Mouse (Mus musculus): ENCODE data around the gene Fam198a. TPM values are rescaled to one million over a fixed set of nuclear protein-coding genes. Genes with fewer than 3 reads are reported as not detected.
A peak's percentile ranks its signal among the peaks of the same experiment; 100 is the strongest.
"Not testable (repeated sequence)": the region's sequence is repeated elsewhere in the genome, so short reads cannot be mapped to it uniquely, and the experiment has no call there.

Fam198a gene
- total and polyA plus RNA-seq, 2 experiments from 2014 or later: 2.1 to 7.5 TPM

GRCm38 (mm10) chr9:122012816-122013215 is 62.0 kb downstream of the Fam198a start:
- no peaks in the 10 kb centered on the region for H3K36me3 ChIP-seq (ENCODE audit: insufficient read depth, low read length)
- H3K9ac ChIP-seq (replicated peaks; ENCODE audit: low read length): no peak overlapping the region
- DNase-seq (ENCODE audit: low spot score): no peak
- H3K4me1 ChIP-seq (ENCODE audit: insufficient read depth, low read length): peaks cover 12% of the 10 kb centered on the region
- H3K27me3 ChIP-seq (ENCODE audit: insufficient read depth, low read length): no peaks in the 10 kb centered on the region
- WGBS: 88% methylated on average over 2 of the region's 2 CpGs
- H3K4me3 ChIP-seq (ENCODE audit: low read length): no peak overlapping the region
- no peak for TF ChIP-seq CTCF (IDR thresholded peaks at IDR 0.05; ENCODE audit: low read depth)
- no peak for ATAC-seq
- H3K4me2 ChIP-seq (ENCODE audit: low read depth, low read length): no peak overlapping the region
- H3K27ac ChIP-seq: no peak overlapping the region
- no peaks in the 10 kb centered on the region for H3K9me3 ChIP-seq (ENCODE audit: low read length)

GRCm38 (mm10) chr9:122013629-122014028 is 62.8 kb downstream of the Fam198a start:
- H3K36me3 ChIP-seq (ENCODE audit: insufficient read depth, low read length): no peaks in the 10 kb centered on the region
- DNase-seq (ENCODE audit: low spot score): no peak
- no peak overlapping the region for H3K27ac ChIP-seq
- no peak overlapping the region for H3K4me2 ChIP-seq (ENCODE audit: low read depth, low read length)
- no peaks in the 10 kb centered on the region for H3K27me3 ChIP-seq (ENCODE audit: insufficient read depth, low read length)
- no peak for ATAC-seq
- no peak overlapping the region for H3K9ac ChIP-seq (replicated peaks; ENCODE audit: low read length)
- no peak; the same call in 1 of the 2 replicates for TF ChIP-seq CTCF (IDR thresholded peaks at IDR 0.05; ENCODE audit: low read depth)
- H3K4me1 ChIP-seq (ENCODE audit: insufficient read depth, low read length): peaks cover 8% of the 10 kb centered on the region
- WGBS: 78% methylated on average over 4 of the region's 4 CpGs
- H3K4me3 ChIP-seq (ENCODE audit: low read length): no peak overlapping the region
- H3K9me3 ChIP-seq (ENCODE audit: low read length): no peaks in the 10 kb centered on the region

GRCm38 (mm10) chr9:122014241-122014667 is 63.5 kb downstream of the Fam198a start:
- Histone ChIP-seq H3K4me2 (ENCODE audit: low read depth, low read length) (no peak overlapping the region), H3K36me3 (ENCODE audit: insufficient read depth, low read length) (no peaks in the 10 kb centered on the region), H3K27me3 (ENCODE audit: insufficient read depth, low read length) (no peaks in the 10 kb centered on the region), H3K9ac (replicated peaks; ENCODE audit: low read length) (no peak overlapping the region), H3K9me3 (ENCODE audit: low read length) (no peaks in the 10 kb centered on the region), H3K4me1 (ENCODE audit: insufficient read depth, low read length) (peaks cover 2% of the 10 kb centered on the region; the same call in 1 of the 2 replicates), H3K27ac (no peak overlapping the region), H3K4me3 (ENCODE audit: low read length) (no peak overlapping the region)
- WGBS: 10% methylated on average over 10 of the region's 10 CpGs
- peak; percentile 88 for DNase-seq (ENCODE audit: low spot score)
- peak; percentile 90 for TF ChIP-seq CTCF (IDR thresholded peaks at IDR 0.05; ENCODE audit: low read depth)
- peak; percentile 44; the same call in 1 of the 2 replicates for ATAC-seq

GRCm38 (mm10) chr9:122018079-122018478 is 67.3 kb downstream of the Fam198a start:
- Histone ChIP-seq H3K27ac (no peak overlapping the region), H3K9me3 (ENCODE audit: low read length) (no peaks in the 10 kb centered on the region), H3K27me3 (ENCODE audit: insufficient read depth, low read length) (no peaks in the 10 kb centered on the region), H3K36me3 (ENCODE audit: insufficient read depth, low read length) (no peaks in the 10 kb centered on the region), H3K9ac (replicated peaks; ENCODE audit: low read length) (no peak overlapping the region), H3K4me3 (ENCODE audit: low read length) (no peak overlapping the region), H3K4me2 (ENCODE audit: low read depth, low read length) (no peak overlapping the region), H3K4me1 (ENCODE audit: insufficient read depth, low read length) (no peaks in the 10 kb centered on the region)
- no peak for TF ChIP-seq CTCF (IDR thresholded peaks at IDR 0.05; ENCODE audit: low read depth)
- no peak for ATAC-seq
- DNase-seq (ENCODE audit: low spot score): no peak
- WGBS: 76% methylated on average over 5 of the region's 5 CpGs

- DNase-seq (ENCODE audit: low spot score) (peak; percentile 91), ATAC-seq (peak; percentile 84)
- no peaks in the 10 kb centered on the region for H3K4me1 ChIP-seq (ENCODE audit: insufficient read depth, low read length)
- H3K36me3 ChIP-seq (ENCODE audit: insufficient read depth, low read length): no peaks in the 10 kb centered on the region
- no peak overlapping the region for H3K9ac ChIP-seq (replicated peaks; ENCODE audit: low read length)
- peak; percentile 86 for TF ChIP-seq CTCF (IDR thresholded peaks at IDR 0.05; ENCODE audit: low read depth)
- H3K27me3 ChIP-seq (ENCODE audit: insufficient read depth, low read length): no peaks in the 10 kb centered on the region
- peak overlapping the region; percentile 42; the same call in 1 of the 2 replicates for H3K27ac ChIP-seq
- H3K4me2 ChIP-seq (ENCODE audit: low read depth, low read length): peak overlapping the region; percentile 35
- 6% methylated on average over 8 of the region's 8 CpGs for WGBS
- H3K4me3 ChIP-seq (ENCODE audit: low read length): no peak overlapping the region
- H3K9me3 ChIP-seq (ENCODE audit: low read length): no peaks in the 10 kb centered on the region
These were observed 68.1 kb downstream of the Fam198a start for GRCm38 (mm10) chr9:122018782-122019395.

- Histone ChIP-seq H3K27ac (no peak overlapping the region), H3K27me3 (ENCODE audit: insufficient read depth, low read length) (no peaks in the 10 kb centered on the region), H3K9me3 (ENCODE audit: low read length) (no peaks in the 10 kb centered on the region), H3K36me3 (ENCODE audit: insufficient read depth, low read length) (no peaks in the 10 kb centered on the region), H3K4me3 (ENCODE audit: low read length) (no peak overlapping the region), H3K4me2 (ENCODE audit: low read depth, low read length) (no peak overlapping the region), H3K4me1 (ENCODE audit: insufficient read depth, low read length) (no peaks in the 10 kb centered on the region), H3K9ac (replicated peaks; ENCODE audit: low read length) (no peak overlapping the region)
- no peak for TF ChIP-seq CTCF (IDR thresholded peaks at IDR 0.05; ENCODE audit: low read depth)
- DNase-seq (ENCODE audit: low spot score) (no peak), ATAC-seq (no peak)
- 84% methylated on average over 4 of the region's 4 CpGs for WGBS
These were observed 69.5 kb downstream of the Fam198a start for GRCm38 (mm10) chr9:122020321-122020720.

GRCm38 (mm10) chr9:122021171-122021570 is 70.4 kb downstream of the Fam198a start:
- not testable (repeated sequence) for H3K4me2 ChIP-seq (ENCODE audit: low read depth, low read length); ATAC-seq; H3K27ac ChIP-seq; H3K4me3 ChIP-seq (ENCODE audit: low read length); H3K9me3 ChIP-seq (ENCODE audit: low read length); H3K36me3 ChIP-seq (ENCODE audit: insufficient read depth, low read length); H3K9ac ChIP-seq (replicated peaks; ENCODE audit: low read length); DNase-seq (ENCODE audit: low spot score); H3K4me1 ChIP-seq (ENCODE audit: insufficient read depth, low read length); H3K27me3 ChIP-seq (ENCODE audit: insufficient read depth, low read length)
- WGBS: 94% methylated on average over 4 of the region's 4 CpGs
